Mouse (Mus musculus): ENCODE measurements around the gene Tsnax. TPM values are rescaled to one million over a fixed set of nuclear protein-coding genes. Genes with fewer than 3 reads are reported as not detected.

The Tsnax gene
- polyA plus RNA-seq, 3 experiments from 2014 or later, result 60.0 to 71.8 (median 60.4) TPM

DNA sequence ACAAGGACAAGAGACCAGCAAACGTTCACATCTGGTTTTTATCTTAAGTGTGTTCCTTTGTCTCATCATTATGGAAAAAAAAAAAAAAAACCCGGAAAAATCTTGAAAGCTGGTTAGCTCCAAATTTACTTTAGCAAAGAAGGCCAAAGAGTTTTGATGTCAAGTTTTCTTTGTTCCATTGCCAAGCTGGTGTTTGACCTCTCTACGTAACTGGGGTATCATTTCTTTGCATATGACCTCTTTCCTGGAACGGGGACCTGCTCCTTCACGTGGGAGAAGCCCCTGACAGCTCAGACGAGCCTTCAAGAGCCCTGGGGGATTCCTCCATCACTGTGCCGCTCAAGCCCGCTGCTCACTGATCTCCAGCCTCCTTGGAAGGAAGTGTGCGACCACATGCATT, 31.1 kb downstream of the Tsnax start:
- no peak for ATAC-seq

DNA sequence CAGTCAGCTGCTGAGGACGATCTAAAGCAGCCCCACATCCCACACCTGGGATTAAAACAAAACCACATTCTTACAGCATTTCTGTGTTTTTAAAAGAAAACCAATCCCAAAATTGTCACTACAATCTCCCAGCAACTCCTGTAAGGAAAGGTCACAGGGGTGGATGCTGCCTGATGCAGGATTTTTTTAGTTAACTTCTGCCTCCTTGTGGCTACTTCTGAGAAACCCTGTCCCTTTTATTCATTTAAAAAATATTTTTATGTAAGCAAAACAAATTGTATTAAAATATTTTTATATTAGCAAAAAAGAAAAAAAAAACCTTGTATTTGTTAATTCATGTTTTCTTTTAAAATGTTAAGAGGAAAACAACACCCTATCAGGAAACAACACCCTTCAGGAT, 33.0 kb downstream of the Tsnax start:
- no peak for ATAC-seq

DNA sequence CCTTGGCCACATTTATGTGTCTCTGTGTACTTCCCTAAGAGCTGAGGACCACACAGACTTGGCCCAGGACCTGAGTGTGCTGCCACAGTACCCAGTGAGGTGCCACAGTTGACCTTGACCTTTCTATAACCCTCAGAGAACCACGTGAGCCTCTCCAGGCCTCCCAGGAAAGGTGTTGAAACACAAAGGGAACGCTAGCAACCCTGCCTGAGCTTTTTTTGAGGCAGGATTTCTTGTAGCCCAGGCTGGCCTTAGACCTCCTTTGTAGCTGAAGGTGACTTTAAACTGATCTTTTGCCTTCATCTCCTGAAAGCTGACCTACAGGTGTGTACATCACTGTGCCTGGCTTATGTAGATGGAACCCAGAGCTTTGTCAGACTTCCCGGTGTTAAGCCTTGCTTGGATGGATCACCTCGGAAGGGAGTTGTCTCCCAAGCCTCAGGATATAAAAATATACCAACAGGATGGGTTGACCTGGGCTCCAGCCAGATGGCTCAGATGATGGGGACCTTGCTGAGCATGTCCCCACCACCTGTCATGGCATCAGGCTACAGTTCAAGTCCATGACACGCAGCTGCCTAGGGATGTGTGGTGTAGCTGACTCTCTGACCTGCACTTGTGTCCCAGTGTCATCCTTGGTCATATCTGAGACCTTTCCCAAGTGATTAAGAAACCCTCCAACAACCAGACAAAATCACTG, 36.4 kb downstream of the Tsnax start:
- no peak for ATAC-seq

DNA sequence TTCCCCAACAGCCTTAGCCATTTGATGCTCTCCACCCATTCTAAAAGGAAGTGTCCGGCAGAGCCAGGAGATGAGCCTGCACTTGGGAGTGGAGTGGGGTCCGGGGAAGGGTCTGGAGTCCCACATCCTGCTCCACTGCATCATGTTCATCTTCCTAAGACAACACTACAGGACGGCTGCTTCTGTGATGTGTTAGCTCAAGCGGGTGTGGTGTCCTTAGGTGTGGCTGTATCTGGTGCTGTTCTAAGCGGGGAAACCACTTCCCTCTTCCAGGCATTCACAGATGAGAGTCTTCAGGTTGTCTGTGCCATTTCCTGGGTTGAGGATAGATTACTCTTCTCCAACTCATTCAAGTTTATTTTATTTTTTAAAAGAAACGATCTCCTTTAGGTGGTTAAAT, 37.0 kb downstream of the Tsnax start:
- ATAC-seq, result no peak

DNA sequence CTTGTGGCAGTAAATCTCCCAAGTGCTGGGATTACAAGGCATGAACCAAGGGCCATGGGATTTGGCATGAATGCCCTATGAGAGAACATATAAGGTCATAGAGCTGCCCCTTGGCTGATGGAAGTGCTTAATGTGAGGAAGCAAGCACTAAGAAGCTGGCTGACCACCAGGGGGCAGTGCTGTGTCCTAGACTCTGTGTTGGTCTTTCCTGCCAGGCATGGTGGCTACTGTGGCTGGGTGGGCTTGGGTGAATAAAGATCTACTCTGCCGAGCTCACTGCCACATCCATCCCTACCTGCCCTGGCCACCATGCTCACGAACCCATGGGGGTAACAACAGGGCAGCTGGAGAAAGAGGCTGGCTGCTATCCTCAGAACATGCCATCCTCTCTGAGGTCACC, 39.2 kb downstream of the Tsnax start:
- peak; percentile 48 for ATAC-seq

DNA sequence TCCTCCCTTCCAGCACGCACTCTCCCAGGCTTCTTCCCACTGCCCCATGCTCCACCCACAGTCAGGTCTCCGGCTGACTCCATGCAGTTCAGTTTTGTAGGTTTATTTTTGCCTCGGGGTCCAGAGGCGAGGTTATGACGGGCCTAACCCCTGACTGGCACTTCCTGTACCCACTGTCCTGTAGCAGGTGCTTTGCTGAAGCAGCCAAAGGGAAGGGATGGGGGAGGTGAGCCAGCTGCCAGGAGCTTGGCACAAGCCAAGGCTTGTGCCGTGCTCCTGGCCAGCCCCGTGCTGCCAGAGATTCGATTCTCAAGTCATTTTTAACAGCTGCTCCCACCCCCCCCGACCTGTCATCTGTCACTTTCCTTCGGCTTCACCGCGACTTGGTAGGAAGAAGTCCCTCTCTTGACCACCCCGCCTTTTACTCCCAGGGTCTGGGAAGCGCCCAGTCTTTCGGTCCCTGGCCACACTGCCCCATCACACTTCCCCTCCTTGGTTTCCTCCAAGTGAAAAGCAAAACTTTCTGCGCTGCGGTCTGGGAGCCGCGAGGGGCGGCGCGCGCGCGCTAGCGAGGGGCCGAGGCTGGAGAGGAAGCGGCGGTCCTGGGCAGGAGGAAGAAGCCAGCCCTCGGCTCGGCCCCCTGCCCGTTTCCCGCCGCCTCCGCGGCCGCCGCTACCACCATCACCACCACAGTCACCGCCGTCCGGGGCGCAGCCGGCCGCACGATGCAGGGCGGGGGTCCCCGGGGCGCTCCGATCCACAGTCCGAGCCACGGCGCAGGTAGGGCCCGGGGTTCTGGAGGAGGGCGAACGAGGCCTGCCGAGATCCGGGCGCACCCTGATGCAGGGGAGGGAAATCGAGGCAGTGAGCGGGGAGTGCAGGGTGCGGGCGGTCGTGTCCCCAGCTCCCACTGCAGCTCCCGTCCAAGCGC, 41.0 kb downstream of the Tsnax start, which contains the start of gene Disc1:
TSS of gene Disc1 (plus strand) at position 691 of the 931 bp plus-strand sequence.
- peak; percentile 19 for ATAC-seq

DNA sequence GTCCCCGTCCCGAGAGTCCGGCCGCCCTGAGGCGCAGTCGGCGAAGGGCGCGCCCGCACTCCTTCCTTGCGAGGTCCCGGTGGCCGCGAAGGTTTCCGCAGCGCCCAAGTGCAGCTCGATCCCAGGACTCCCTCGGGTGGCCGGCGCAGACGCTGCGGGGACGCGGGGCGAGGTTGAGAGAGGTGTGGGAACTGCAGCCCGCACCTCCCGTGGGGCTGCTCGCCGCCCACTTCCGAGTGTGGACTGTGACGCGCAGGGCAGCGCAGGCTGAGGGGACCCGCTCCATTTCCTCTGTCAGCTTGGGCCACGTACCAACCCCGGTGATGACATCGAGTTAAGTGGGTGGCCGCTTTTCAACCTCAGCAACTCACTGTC, 41.6 kb downstream of the Tsnax start:
- ATAC-seq, result peak; percentile 71

DNA sequence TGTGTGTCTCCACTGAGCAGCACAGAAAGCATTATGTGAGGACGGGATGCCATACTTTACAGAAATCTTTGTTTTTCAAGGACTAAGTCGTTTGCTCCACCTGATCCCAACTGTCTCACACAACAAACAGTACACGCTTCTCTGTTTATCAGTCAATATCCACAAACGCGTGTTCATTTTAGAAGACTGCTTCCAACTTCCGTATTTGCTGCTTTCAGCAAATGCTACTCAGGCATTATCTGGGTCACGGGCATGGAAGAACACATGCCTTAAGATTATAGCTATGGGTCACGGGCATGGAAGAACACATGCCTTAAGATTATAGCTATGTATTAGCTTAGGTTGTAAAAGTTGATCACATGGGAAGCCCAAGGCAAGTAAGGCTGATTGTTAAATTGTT, 48.1 kb downstream of the Tsnax start:
- no peak for ATAC-seq

DNA sequence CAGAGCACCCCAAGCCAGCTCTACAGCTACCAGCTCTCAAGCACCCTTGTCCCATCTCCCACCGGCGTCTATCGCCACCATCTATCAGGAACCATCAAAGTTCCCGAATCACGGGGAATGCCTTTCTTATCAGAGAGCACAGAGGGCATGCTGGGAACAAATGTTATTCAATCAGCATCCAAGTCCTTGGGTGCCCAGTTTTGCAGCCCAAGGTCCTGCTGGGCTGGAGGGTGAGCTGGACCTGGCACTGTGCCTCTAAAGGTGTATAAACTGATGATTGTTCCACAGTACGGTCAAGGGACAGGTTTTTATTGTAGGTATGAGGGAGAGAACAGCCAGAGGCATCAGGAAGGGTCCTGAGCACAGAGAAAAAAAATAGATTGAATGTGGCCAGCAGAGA, 52.8 kb downstream of the Tsnax start:
- no peak for ATAC-seq

DNA sequence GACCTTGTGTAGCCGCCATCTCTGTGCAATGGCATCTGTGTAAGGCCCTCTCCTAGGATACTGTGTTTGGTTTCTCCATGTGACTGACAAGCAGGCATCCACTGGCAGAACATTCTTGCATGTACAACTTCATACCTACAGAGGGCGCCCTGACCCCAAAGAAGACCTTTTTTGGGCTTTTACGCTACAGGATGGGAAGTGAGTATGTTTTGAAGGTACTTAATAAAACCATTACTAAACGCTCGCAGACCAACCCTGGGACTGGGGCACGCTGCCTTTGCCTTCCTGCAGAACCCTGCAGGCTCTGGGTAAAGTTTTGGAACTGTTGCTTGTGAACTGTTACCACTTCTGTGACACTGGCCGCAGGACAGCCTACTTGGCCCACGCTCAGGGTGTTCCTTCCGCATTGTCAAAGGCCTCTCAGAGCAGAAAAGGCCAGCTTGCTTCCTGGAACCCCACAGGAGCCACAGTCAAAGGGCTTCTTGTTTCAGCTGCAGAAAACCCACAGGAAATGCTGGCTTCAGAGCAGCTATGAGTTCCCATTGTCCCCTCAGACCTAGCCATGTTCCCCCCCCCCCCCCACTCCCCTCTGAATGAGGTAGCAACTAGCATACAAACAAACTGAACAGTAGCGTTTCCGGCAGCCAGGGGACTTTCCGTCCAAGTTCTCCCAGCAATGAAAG, 54.3 kb downstream of the Tsnax start:
- ATAC-seq, result peak; percentile 69

DNA sequence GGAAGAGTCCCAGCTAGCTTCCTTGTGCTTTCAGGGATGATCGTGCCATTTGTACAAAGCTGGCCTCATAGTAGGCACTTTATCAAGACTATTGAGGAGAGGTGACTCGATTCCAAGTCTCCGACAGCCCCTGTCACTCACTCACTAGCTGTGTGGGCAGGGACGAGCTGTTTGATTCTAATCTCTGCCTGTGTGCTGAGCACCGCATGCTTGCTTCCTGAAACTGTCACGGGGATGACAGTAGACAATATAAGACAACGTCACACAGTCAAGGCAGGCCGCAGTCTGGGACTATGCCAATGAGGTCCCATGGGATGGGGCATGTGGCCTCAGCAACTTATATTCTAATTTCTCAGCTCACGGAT, 54.8 kb downstream of the Tsnax start:
- peak; percentile 79 for ATAC-seq

DNA sequence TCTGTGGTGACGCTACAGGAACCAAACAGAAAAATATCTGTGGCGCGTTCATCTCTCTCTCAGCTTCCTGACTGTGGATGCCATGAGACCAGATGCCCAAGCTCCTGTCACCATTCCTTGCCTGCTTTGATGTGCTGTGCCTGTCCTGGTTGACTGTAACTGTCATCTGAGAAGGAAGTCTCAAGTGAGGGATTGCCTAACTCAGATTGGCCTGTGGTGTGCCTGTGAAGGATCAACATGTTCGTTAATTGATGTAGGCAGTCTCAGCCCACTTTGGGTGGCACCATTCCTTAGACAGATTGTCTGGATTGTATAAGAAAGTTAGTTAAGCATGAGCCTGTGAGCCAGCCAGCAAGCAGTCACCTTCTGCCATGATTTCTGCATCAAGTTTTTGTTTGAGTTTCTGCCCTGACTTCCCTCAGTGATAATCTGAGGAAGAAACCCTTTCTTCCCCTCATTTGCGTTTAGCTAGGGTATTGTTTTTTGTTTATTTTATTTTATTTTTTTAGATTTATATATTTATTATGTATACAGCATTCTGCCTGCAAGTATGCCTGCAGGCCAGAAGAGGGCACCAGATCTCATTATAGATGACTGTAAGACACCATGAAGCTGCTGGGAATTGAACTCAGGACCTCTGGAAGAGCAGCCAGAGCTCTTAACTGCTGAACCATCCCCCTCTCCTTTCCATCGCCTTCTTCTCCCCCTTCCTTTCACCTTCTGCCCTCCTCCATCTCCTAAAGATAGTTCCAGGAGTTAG, 55.5 kb downstream of the Tsnax start:
- ATAC-seq, result no peak

DNA sequence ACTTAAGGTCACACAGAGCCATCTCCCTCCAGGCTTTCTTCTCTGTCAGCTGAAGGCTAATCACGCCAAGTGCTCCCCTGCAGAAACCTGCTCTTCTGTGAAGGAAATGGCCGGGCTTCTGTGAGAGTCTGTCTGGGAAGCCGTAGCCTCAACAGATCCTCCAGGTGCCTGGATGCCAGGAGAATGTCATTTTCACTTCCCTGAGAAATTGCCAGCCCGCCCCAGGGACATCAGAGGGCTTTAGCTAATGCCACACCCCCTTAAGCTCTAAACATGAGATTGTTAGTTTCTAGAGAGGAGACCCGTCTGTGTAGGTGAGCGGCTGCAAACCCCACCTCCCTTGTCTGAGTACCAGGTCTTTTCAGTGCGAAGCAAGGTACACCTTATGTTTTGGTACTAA, 56.5 kb downstream of the Tsnax start:
- ATAC-seq, result no peak

DNA sequence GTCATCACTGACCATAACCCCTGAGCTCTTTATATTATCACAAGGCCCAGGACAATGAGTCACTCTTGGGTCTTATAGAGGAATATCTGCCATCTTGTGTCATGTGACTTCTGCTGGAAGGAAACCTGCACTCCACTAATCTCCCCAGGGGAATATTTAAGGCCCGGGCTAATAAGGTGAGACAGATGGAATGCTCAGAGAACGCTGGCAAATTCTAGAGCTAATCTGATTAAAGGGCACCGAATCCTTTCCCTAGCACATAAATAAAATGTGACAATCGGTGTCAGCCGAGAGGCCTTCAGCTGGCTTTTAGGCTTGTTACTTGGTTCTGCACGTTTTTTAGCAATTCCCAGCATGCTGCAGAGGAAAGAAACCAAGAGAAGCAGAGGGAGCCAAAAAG, 56.9 kb downstream of the Tsnax start:
- no peak for ATAC-seq

DNA sequence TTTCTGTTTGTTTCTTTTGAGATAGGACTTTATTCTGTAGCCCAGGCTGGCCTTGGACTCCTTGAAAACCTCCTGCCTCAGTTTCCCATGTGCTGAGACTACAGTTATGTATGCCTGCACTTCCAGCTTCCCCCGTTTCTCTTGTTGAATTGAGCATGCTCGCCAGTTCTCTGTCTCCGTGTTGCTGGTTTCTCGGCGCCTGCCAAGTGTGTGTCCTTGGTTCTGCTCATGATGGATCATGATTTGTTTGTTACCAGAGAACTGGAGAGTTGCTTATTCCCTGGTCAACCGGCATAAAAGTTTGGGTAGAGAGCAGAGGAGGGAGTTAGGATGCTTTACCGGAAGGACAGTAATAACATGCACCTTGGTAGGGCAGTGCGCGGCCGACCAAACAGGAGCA, 61.3 kb downstream of the Tsnax start:
- ATAC-seq, result no peak

DNA sequence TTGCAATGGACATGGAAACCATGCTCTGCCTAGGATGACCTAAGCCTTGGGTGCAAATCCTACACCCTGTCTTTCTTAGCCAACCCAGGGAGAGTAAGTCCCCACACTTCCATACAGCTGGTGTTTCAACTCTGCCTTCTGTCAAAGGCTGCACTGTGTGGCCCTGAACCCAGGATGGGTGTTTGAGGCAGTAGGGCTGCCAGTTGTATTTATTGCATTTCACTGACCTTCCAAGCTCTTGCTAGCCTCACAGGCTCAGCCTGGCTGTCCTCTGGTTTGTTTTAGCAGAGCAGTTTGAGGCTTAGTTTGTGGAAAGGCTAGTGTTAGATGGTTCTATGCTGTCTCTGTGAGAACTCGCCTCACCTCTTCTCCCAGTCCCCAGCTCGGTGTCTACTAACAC, 61.8 kb downstream of the Tsnax start:
- no peak for ATAC-seq

DNA sequence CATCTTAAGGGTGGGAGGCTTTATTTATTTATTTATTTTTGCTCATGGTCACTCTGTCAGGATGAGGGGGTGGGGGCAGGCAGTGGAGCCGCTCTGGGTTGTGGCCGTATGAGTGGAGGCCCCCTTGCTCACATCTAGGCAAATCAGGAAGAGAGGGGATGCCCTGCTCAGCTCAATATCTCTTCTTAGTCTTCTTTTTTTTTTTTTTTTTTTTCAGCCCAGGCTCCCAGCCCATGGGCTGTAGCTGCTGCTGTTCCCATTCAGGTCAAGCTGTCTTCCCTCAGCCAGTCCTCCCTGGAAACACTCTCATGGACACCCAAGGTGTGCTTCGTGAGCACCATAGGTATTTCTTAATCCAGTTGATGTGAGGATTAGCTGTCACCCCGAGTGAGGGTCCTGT, 62.6 kb downstream of the Tsnax start:
- ATAC-seq, result no peak

DNA sequence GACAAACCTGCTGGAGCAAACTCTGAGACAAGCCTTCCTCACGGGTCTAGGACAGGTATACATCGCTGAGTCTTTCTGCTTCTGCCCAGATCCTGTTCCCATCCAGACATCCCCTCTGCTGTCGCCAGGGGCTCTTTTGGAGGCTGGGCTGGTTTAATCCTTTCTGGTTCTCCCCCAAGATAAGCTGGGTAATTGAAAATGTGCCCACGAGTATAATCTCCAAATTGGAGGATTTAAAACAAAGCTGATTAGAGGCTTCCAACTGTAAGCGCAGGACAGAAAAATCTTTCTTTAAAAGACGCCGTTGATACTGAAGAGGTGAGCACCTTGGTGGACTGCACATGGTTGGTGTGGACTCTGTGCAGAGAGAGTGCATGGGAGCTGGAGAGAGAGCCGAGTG, 64.5 kb downstream of the Tsnax start:
- no peak for ATAC-seq

DNA sequence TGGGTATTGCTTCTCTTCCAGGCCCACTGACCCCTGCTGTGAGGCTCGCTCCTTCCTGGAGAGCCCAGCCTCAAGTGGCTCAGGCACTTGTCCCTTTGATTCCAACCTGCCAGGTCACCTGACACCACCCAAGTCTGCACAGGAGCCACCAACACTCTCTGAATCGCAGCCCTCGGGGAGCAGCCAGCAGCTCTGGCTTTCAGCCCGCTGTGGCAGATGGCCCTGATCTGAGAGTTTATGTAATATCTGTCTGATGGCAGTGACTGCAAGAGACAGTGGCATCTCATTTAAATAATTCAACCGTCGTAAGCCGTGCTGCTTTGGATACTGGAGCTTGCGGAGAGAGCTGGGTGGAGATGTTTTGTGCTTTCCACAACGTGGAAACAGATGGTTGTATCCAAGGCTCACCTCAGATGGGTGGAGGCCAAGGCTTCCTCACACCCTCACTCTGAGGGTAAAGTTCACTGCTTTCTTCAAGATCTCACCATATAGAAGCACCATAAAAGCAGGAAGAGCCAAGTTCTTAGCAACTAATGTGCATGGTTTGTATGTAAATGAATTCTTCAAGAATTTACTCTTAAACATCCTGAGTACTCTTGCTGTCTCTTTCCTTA, 66.1 kb downstream of the Tsnax start:
- no peak for ATAC-seq

DNA sequence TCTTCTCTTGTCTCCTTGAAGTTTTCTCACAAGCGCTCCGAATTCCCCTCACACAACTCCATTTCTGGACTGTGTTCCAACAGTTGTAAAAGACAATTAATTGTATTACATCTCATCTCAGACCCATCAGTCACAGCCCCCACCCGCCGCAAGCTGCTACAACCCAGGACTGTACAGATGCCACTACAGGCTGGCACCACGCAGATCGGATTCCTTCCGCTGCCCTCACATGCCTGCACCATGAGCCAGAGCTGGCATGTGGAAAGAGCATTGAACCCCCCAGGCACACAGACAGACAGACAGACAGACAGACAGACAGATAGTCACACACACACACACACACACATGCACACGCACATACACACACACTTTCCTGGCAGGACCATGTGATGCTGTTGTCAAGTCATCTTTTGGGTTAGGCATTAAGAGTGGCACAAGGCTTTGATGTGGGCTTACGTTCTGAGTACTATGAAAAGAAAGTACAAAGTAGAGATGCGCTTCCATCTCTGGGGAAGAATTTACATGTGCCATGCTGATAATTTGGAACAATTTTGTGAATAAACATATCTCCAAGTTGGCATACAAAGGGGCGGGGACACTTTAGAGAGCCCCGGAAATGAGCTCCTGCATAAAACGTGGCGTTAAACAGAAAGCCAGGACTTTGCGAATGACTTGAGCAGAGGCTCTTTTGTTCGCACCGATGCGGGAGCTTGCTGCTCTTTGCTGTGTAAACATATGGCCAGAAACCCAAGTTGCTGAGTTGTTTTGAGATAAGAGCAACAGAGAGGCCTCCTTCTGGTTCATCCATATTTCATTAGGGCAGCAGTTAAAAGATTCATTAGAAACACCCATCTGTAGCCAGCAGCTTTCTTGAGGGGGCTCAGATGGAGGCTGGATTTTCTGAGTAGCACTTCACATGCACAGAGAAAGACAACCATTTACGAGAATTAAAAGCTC, 67.9 kb downstream of the Tsnax start:
- no peak for ATAC-seq

DNA sequence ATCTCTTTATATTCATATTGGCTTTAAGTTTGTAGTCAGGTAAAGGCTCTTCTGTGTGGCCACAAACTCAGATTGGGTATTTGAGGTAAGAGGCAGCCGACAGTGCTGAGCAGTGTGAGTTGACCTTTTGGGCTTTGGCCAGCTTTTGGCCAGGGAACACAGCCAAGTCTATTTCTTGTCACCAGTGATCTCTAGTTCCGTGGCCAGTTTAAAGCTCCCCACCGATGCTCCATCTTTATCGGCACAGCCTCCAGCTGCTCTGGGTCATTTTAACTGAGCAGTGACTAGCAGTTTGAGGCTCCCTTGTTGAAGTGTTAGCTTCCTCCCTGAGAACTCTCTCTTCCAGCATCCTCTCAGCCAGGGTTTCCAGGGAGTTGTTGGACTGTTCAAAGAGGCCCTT, 70.9 kb downstream of the Tsnax start:
- no peak for ATAC-seq
